Mouse (Mus musculus) ES-Bruce4 (cell line): ENCODE measurements at regions not wholly inside any gene's neighbourhood (a gene's known extent, or its start where the extent isn't known, plus 50 kb on each side); places are given as distances from the start of the nearest gene placed in this dataset.

ENCODE experiments used
- CTCF ChIP-seq: IDR thresholded peaks from one replicate; pipeline ENCODE4 v1.8.1; 2011; ENCODE audit warnings: low read depth, low read length
- POLR2A ChIP-seq: IDR thresholded peaks from one replicate; pipeline ENCODE4 v1.8.1; 2011; ENCODE audit warnings: low read length; ENCODE audit not compliant: insufficient read depth

- TF ChIP-seq CTCF: no peak
- TF ChIP-seq POLR2A: no peak
These were observed 264.2 kb downstream of the Gm9195 start for GRCm38 (mm10) chr14:72227441-72227840.
